Mouse (Mus musculus) thymus, postnatal 4 days (tissue): ENCODE measurements around the gene Lpar1.
A peak's percentile ranks its signal among the peaks of the same experiment; 100 is the strongest.

Experiments
- DNase-seq: peaks from one replicate; pipeline ENCODE4 v3.0.0; 2021

Lpar1 gene

DNA sequence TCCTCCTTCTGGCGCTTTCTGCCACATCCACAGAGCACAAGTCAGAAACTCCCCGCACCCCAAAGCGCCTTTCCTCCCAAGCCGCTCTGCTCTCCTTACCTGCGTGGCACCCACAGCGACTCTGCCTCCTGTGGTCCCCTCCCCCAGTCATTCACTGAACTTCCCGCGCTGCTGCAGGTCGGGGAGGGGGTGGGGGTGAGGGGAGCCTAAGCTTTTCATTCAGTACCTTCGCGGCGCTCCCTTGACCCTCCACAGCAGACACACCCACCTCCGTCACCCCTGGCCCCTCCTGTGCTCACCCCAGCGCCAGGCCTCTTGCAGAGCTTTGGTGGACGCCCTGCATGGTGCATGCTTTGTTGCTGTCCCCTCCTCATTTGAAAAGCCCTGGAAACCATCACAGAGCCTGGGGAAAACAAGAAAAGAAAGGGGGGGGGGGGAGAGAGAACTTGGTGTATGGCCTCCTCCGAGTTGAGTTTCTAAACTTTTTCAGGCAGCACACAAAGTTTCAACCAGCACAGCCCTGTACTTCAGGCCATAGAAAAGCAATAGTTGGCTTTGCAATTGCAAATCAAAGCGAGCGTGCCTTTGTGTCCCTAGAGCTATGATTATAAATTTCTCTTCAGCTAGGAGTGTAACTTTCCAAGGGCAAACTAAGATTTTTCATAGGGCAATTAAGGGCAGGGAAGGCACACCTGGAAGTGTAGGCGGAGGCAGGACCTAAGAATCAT, at the start of gene Lpar1:
Gene Lpar1 (minus strand): TSS at position 268 of the 728 bp plus-strand sequence.
- DNase-seq, result peak; percentile 46

DNA sequence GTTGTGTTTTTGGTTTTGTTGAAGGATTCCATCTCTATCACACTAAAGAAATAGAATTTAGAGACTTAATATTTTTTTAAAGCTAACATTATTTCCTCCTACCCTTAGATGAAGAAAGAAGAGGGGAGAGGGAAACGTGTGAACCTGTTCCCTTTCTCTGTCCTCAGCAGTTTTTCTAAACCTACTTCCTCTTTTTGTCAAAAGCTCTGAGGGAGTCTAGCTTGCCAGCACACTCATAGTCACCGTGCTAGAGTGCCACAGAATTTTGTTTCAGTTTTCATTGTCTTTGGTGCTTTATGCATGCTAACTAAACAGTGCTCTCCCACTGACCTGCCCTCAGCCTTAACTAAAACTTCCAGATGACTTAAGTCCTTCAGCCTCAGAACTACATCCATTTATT, 32.2 kb upstream of the Lpar1 start:
- no peak for DNase-seq

DNA sequence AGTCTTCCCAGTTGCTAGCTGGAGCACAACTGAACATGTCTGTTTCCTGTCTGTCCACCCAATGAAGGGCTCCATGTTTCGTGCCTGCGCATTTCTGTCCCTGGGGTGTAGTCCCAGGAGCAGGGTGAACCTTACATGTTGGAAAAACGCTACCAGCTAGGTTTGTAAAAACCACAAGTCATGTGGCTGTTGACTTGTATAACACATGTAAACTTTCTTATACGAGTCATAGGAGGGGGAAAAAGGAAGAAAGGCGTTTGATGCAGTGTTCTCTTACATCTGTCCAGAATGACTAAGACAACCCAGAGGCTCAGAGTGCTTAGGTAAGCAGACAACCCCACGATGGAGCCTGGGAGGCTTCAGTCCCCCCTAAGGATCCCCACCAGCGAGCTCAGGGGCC, 27.5 kb upstream of the Lpar1 start:
- no peak for DNase-seq

DNA sequence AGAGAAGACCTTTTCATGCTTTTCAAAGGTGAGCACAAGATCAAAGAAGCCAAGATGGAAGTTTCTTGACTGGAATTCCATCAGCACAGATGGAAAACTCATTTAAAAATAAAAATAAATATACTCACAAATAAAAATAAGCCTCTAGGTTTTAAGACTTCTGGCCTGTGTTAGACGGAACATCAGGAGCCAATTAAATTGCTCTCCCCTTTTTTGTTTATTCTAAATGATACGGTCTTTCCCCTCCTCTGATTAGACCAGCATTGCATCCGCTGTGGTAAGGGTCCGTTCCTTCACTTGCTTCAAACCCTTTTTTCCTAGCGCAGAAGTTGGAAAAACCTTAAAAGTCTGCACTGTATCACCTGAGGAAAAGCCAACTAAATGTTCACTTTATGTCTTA, 26.8 kb upstream of the Lpar1 start:
- no peak for DNase-seq

DNA sequence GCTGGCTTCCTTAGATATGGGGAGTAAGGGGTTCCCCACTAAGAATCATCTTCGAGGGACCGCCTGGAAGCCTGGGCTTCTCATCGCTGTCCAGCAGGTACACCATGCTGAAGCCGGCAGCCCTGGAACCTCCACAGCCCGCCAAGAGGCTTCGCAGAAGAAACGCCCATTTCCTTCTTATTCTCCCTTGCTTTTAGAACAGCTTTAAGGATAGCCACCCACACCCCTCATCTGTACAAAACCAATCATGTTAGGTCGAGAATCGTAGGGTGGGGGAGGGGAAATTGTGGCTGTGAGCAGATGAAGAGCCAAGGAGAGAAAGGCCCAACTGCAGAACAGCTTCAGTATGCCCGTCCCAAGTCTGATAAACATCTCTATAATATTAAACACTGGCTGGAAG, 26.4 kb upstream of the Lpar1 start:
- DNase-seq, result no peak

DNA sequence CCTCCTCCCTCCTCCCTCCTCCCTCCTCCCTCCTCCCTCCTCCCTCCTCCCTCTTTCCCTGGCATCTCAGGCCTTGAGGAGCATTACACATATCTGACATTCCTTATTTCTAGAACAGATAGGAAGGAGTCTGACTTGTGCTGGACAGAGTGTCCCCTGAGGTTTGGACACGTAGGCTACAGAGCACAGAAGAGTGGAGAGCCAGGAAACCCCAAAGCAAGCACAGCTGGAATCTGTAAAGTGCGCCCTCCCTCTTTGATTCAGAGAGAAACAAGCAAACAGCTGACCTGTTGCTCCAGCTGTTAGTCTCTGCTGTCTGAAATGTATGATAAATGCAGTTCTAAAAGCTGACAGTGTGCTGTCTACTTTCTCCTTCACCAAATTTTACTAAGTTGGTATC, 24.8 kb upstream of the Lpar1 start:
- no peak for DNase-seq

DNA sequence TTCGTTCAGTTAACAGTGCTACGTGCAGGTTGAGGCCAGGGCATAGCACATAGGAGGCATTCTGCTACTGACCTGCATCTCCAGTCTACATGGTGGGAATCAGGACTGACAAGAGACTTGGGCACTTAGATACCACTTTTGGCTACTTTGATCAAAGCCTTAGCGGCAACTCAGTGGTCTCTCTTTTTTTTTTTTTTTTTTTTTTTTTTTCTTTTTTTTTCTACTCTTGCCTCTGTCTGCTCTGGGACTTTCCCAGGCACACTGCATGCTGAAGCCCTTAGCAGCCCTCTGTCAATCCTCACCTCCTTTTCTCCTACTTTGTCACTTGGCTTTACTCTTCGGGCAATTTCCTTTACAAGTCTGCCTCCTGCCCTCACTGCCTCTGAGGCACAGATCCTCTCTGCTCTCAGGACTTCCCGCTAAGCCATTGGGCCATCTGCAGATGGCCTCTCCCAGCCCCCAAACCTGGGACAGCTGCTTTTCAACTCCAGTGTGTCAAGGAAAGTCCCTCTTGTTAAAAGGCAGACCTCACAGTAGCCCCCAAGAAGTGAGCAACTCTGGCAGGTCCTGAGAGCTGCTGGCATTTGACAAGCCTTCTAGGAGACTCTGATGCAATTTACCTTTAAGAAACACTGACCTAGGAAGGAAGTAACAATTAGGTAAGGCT, 23.8 kb upstream of the Lpar1 start:
- DNase-seq, result no peak

DNA sequence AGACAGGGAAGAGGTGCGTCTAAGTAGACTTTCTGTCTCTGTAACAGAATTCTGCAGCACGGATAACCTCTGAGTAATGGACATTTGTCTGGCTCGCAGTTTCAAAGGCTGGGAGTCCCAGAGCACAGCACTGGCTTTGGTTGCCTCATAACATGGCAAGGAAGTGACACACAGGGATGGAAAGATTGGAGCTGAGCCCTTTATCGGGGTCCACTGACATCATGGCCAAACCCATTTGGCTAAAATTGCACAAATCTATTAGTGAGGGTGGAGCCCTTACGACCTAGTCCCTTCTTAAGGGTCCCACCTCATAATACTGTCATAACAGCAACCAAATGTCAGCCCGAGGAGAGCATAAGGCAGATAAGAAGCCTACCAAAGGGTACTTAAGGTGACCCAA, 22.1 kb upstream of the Lpar1 start:
- DNase-seq, result no peak

DNA sequence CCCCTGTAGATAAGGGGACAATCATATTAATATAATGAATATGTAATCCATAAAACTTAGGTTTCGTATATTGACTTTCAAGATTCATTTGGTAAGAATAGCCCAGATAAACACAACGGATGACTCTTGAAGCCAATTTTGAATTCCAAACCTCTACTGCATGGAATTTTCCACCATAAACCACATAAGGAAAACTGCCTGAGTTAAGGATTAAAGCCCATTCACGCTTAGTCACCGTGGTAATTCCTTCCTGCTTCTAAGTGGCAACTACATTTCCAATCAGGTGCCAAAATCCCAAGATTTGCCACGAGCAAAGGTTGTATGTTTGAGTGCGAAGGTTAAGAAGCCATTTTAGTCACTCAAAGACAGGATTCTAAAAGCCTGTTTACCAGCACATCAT, 20.3 kb upstream of the Lpar1 start:
- no peak for DNase-seq

DNA sequence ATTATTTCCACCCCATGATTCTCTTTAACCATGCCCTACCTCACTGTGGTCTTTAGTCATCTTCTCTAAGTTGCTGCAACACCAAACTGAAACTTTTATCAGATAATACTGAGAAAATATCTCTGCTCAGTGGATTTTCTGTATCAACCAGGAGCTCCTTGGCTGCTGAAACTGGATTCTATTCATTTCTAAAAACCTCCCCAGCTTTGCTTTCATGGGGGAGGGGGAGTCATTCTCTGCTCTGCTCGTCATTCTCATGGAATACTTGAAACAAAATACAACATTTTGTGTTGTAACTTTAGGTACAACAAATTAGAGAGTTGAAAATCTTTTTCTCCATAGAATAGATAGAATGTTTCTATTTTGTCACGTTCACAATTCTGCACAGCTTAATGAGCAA, 18.7 kb upstream of the Lpar1 start:
- DNase-seq, result no peak

DNA sequence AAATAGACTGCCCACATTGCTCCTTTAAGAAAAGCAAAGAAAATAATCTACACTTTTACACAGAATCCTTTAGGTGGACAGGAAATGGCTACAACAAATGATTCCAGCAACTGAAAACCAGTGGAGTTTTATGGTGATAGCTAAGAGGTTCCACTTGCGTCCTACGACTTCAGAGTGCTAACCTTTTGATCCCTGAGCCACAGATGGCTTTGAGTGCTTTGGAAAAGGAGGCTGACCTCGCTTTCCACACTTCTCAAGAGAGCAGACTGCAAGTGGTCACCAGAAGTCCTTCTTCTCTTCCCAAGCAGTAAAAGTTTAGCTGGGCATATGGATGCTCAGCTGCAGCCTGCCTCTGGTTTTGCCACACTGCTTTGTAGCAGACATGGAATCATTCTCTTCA, 18.0 kb upstream of the Lpar1 start:
- DNase-seq, result no peak

DNA sequence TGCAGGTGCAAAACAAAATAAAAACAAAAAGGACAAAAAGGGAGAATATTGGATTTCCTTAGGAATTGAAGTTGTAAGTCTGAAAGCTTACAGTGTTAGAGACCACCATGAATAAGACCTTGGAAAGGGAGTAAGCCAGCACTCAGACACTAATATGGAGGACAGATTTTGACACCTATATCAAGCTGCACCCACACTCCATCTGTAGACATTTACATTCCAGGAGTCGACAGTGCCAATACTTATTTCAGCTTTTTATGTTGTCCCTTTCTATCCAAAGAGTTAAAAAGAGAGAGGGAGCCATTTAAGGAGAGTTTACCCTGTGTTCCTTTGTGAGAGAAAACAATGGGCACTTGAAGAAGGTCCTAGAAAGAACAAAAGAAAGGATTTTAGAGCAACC, 17.5 kb upstream of the Lpar1 start:
- no peak for DNase-seq

DNA sequence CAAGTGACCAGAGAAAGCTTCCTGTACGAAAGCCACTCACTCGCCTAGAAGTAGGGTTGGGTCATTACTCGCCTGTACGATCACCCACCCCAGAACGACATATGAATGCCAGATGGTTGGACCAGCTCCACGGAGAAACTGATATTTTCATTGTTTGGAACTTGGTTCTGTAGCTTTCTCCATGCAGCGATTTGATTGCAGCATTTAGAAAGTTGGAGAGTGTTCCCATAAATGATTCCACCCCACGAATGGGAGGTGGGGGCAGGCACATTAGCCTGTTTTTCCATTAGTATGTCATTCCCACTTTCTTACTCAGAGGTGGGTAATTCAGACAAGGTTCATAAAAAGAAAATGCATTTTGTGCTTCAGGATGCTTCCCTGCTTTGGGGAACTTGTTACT, 14.8 kb upstream of the Lpar1 start:
- DNase-seq, result no peak

DNA sequence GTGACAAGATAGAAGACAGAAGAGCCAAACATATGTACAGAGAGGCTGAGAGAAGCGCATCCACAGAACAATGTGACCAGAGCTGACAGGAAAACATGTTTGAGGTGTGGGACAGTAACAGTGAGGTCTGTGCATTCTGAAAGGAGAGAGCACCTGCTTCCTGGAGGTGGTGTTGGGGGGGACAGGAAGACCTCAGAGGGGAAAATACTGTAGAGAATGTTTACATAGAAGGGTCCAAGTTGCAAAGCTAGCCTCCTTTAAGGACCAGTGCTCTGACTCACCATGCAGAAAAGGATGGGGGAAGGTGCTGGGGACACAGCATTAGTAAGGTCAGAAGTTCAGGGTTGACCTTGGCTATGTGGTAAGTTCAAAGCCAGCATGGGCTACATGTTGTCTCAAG, 9.1 kb upstream of the Lpar1 start:
- no peak for DNase-seq

DNA sequence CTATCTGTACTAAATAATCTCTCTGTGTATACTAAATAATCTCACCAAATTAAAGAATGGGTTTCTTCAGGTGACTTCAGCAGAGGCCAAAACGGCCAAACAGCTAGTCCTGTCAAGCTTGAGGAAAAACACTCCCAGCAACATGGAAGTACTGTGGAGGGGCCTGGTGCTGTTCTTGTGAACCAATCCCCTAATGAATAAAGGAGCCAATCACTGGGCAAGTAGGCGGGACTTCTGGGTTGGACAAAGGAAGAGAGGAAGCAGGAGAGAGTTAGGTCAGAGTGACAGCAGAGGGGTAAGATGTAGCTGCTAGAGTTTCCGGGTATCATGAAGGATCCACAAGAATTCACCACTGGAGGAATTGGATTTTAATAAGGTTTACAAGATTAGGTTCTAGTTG, 3.3 kb upstream of the Lpar1 start:
- no peak for DNase-seq

DNA sequence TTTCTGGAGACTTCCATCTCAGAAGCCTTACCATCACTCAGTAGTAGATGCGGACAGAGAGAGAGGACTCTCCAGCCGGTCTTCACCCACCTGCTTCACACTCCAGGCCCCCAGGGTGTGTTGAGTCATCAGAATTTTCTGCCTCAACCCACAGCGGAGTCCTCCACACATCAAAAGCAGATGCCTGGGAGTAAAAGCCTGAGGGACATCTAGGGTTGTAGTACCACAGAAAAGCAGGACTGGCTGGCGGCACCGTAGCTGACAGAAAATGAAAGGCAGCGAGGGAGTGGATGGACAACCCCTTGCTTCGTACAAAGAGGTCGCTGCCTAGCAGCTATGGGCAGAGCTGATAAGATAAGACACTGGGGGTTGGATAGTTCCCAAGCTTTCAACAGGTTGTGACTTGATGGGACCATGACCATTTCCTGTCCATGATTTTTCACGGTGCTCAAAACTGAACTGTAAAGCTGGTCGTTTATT, 701 bp upstream of the Lpar1 start:
- no peak for DNase-seq

DNA sequence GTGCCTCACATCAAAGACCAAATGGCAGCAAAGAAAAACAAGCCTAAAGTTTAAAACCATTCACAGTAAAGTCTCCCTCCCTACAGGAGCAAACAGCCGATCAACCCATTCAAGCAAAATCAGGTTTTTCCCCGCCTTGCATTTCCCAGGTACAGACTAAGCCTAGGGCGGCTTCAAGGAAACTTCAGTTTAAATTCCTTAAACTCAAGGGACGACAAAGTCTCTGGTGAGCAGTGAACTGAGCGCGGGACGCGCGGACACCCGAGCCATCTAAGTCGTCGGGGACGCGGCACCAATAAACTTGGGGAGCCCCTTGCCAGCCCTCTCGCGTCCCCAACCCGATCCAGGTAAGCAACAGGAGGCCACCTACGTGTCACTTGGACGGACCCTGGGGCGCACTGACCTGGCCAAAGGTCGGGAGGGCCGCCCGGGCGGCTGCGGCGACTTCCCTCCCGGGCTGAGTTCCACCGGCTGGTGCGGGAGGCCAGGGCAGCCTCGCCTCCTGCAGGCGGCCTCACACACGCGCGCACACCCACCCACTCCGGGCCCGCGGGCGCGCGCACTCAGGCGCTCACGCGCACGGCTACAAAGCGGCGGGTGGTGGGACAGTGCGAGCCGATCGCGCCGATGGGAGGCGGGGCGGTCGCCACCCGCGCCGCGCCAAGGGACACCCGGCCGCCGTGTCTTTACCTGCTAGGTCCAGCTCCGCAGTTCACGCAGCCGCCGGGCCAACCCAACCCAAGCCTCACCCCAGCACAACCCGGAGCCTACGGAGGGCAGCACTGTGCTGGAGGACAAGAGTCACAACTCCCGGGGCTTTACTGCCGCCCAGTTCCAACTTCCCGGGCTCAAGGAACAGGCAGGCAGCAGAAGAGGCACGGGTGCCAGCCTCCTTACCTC, 717 bp downstream of the Lpar1 start:
- peak; percentile 82 for DNase-seq

DNA sequence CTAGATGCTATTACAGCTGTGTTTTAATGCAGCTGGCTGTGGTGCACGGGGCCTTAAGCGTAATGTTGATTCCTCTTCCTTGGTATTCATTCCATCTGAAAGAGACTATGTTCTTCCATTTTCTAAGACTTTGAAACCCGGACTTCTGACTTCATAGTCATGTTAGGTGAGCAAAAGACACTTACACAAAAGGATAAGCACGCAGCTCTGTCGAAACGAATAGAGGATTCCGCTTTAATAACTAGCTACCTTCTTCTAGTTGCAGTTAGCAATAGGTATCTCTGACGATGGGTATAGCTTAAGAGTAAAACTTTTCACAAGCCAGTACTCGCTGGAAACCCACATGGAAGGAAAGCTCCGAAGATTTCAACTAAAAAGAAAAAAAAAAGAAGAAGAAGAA, 1.5 kb downstream of the Lpar1 start:
- DNase-seq, result no peak

DNA sequence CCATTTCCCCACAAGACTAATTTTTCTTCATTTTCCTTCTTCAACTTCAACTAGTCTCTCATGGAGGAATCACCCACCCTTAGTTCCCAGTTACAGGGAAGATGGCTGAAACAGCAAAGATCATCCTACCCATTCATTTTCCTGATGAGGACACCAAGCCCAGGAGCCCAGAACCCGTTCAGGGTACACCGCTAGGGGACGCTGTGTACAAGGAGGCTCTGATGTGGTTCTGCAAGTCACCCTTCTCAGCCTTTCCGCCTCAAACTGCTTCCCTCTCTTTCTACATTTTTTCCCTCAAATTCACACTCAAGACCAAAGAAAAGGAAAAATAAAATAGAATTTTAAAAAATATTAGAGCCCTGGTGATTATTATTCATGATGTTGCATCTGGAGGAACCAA, 1.9 kb downstream of the Lpar1 start:
- DNase-seq, result peak; percentile 85

DNA sequence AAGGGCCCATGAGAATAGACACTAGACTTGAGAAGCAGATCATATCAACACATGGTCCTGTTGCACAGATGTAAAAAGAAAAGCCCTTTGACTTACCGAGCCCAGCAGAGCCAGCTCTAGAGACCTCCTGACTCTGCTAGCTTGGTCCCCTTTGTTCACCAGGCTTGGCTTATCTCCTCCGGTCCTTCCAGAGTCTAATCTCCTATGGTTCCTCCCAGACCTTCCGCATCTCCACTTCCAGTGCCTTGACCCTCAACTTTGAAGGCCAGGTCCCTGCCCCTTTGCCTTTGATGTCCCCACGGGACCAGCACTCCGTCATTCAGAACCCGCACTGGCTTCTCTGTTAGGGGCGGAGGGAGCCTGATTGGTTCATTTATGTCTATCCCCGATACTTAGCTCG, 6.0 kb downstream of the Lpar1 start:
- no peak for DNase-seq

DNA sequence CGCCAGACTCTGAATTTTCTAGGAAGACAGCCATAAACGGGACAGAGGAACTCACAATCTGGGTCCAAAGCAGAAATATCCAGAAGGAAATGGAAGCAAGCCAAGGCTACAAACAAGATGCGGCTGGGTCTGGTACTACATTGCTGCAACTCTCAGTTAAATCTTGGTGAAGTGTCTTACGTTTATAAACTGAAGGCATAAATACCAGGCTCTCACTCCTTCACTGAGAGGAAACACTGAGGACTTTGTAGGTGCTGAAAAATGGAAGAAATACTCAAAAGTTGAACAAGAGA, 6.5 kb downstream of the Lpar1 start:
- no peak for DNase-seq

DNA sequence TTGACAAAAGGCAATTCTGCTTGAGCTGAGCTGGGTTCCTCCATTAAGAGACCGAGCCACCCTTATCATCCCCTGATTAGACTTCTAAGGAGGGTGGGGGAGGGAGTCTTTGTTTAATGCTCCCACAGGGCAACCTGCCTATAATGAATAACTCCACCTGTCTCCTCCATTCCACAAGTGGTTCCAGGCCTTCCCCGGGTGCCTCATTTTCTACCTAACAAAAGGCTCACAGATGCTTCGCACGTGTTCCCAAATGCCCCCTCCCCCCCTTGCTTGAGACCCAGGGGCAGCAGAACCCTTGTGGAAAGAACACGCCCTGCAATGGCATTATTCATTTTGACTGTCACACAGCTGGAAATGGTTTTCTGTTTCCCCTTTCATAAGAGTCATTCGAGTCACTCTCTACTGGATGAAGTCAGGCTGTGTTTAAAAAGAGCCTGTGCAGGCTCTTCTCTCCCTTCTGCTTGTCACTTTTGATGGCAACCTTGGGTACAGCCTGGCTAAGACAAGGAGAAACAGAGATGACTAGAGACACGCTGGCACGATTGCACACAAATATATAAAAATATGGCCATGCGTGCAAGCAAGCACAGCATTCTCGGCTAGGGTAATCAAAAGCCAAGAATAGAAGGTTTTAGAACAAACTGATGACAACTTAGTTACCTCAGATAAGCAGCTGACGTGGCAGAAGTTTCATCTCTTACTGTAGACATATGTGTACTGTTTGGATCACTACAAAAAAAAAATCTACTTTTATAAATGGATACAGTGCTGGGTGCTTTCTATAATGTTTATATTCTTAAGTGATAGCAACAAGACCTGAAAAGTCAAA, 7.0 kb downstream of the Lpar1 start:
- DNase-seq, result no peak

DNA sequence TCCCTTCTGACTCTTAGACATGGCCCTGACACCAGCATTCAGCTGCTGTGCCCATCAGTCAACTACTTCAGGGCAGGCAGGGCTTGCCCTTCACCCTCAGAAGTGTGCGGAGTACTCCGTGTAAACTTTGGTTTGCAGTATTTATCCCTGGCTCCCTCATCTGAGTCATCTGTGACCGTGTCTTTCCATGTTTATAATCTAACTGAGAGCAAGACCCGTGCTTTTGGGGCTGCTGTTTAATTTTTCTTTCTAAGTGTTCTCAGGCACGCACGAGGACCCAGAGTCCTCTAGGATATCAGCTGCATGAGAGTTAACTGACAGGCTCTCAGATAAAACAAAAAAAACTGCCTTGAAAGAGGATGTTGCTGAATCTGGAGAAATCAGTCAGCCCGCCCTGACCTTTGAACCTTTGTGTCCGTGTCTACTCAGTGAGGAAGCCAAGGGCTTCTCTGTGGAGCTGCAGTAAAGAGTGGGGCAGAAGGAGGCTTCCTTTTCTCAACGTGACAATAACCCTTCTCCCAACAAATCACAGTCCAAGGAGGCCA, 7.7 kb downstream of the Lpar1 start:
- no peak for DNase-seq
